8 mouse cellular contexts compared by ENCODE assay signal in genomic region chr13:113638914-113639313, GRCm38 (mm10). TPM values are rescaled to one million over a fixed set of nuclear protein-coding genes. Genes with fewer than 3 reads are reported as not detected.
DNase-seq lines count a peak whose midpoint lies in the region; ATAC-seq lines count a peak whose summit lies in the region.

No protein-coding gene starts in this region.

- no peak overlapping the region for H3K27ac ChIP-seq in heart, embryonic 16.5 days (ENCODE audit: low read length)
- H3K27ac ChIP-seq in hindbrain, embryonic 11.5 days (ENCODE audit: low read depth, low read length), result no peak overlapping the region

- no peaks in the 10 kb centered on the region for H3K36me3 ChIP-seq in heart, embryonic 16.5 days (ENCODE audit: control insufficient read depth, insufficient read depth)
- no peaks in the 10 kb centered on the region for H3K36me3 ChIP-seq in hindbrain, embryonic 11.5 days (ENCODE audit: control insufficient read depth, insufficient read depth, low read length)

- peak overlapping the region; percentile 35 for H3K4me2 ChIP-seq in heart, embryonic 16.5 days (ENCODE audit: low read depth, low read length)
- no peak overlapping the region for H3K4me2 ChIP-seq in hindbrain, embryonic 11.5 days (replicated peaks; ENCODE audit: low read depth, low read length)

- no peaks in the 10 kb centered on the region for H3K27me3 ChIP-seq in heart, embryonic 16.5 days (ENCODE audit: control insufficient read depth, insufficient read depth, low read length)
- H3K27me3 ChIP-seq in hindbrain, embryonic 11.5 days (ENCODE audit: control insufficient read depth, insufficient read depth, low read length), result no peaks in the 10 kb centered on the region

- 23% methylated on average over 7 of the region's 7 CpGs for WGBS in heart, embryonic 16.5 days
- 33% methylated on average over 7 of the region's 7 CpGs for WGBS in hindbrain, embryonic 11.5 days

- H3K9me3 ChIP-seq in heart, embryonic 16.5 days (replicated peaks; ENCODE audit: control insufficient read depth, low read length), result no peaks in the 10 kb centered on the region
- no peaks in the 10 kb centered on the region for H3K9me3 ChIP-seq in hindbrain, embryonic 11.5 days (ENCODE audit: control insufficient read depth, low read length)

- no peak overlapping the region for H3K9ac ChIP-seq in heart, embryonic 16.5 days (ENCODE audit: low read length)
- H3K9ac ChIP-seq in hindbrain, embryonic 11.5 days (ENCODE audit: low read depth, low read length), result no peak overlapping the region

- no peak for ATAC-seq in heart, embryonic 16.5 days (replicated peaks; ENCODE audit: extremely low read depth, insufficient read depth, low FRiP score)
- ATAC-seq in hindbrain, embryonic 11.5 days (ENCODE audit: low FRiP score), result no peak

- H3K4me1 ChIP-seq in heart, embryonic 16.5 days (ENCODE audit: control insufficient read depth, insufficient read depth, low read length), result 0 out of 2 replicates have a peak, but pooled peaks cover 3% of the 10 kb centered on the region
- no peaks in the 10 kb centered on the region for H3K4me1 ChIP-seq in hindbrain, embryonic 11.5 days (replicated peaks; ENCODE audit: control insufficient read depth, insufficient read depth, low read length)

- H3K4me3 ChIP-seq in heart, embryonic 16.5 days (ENCODE audit: low read length), result no peak overlapping the region
- H3K4me3 ChIP-seq in hindbrain, embryonic 11.5 days (ENCODE audit: low read depth, low read length), result no peak overlapping the region

- no peak for DNase-seq in heart, adult 9 months (ENCODE audit: low spot score in 2 of 2)
- DNase-seq in 3T3-L1 (ENCODE audit: low read depth, low spot score) (peak; percentile 48), MN1 (ENCODE audit: low spot score) (peak; percentile 70)
- peak; percentile 51 for DNase-seq in hindbrain, embryonic 11.5 days (ENCODE audit: low spot score)
- peak; percentile 15 for DNase-seq in skeletal muscle tissue, adult 2 months (ENCODE audit: low read depth, low spot score)
- DNase-seq in right cerebral cortex, postnatal 25 days, result no peak
- DNase-seq in spleen, adult 18-20 months, result no peak

RNA-seq across cellular contexts. Expression of gene Snx18, which starts 20.6 kb away (rescaled TPM):
- 10.7 and 11.8 TPM in 2 replicates for polyA plus RNA-seq in heart, embryonic 16.5 days (2015; fragmentation: Nextera tagmentation; extraction: Ambion mirVana)
- 22.0 and 25.8 TPM in 2 replicates for polyA plus RNA-seq in hindbrain, embryonic 11.5 days (2014; fragmentation: Nextera tagmentation; extraction: Ambion mirVana)

RNA-seq across cellular contexts. Expression of gene Hspb3, which starts 24.6 kb away (rescaled TPM):
- polyA plus RNA-seq in heart, embryonic 16.5 days (2015; fragmentation: Nextera tagmentation; extraction: Ambion mirVana), result 44.6 and 49.1 TPM in 2 replicates
- not detected in 2 replicates for polyA plus RNA-seq in hindbrain, embryonic 11.5 days (2014; fragmentation: Nextera tagmentation; extraction: Ambion mirVana)

Comparison
In these comparisons a context has a peak if more than half of its experiments do, and no peak if none do; other contexts are left out.
1. DNase-seq: peak in 3T3-L1 (single experiment), MN1 (single experiment), hindbrain, embryonic 11.5 days (single experiment) and skeletal muscle tissue, adult 2 months (single experiment); none in heart, adult 9 months (0 of 2), right cerebral cortex, postnatal 25 days (single experiment) and spleen, adult 18-20 months (0 of 2).
2. RNA of gene Hspb3, which starts 24.6 kb away (polyA plus RNA-seq): 44.6 to 49.1 TPM in heart, embryonic 16.5 days; not detected in hindbrain, embryonic 11.5 days; every median in the first group is over 10 times any median in the second.